Mouse (Mus musculus): ENCODE results near the gene Cdk5. TPM values are rescaled to one million over a fixed set of nuclear protein-coding genes. Genes with fewer than 3 reads are reported as not detected.

Gene Cdk5
- 100 to 1,000 TPM; 122 to 132 TPM for total RNA-seq (2021)

GRCm38 (mm10) chr5:24423129-24424003 is at the start of gene Cdk5, which contains the start of gene Slc4a2:
TSS of gene Cdk5 (minus strand) at chr5:24423530.
TSS of gene Slc4a2 (plus strand) at chr5:24423837.
- intact Hi-C loops (cut with DNase I): no loop called here

GRCm38 (mm10) chr5:24470600-24470999 is 47.3 kb upstream of the Cdk5 start:
- intact Hi-C loops (cut with DNase I): no loop called here

More at GRCm38 (mm10) chr5:24423129-24424003, at the start of gene Cdk5, which contains the start of gene Slc4a2:
- DNase-seq: peak; percentile 99

GRCm38 (mm10) chr5:24466762-24467161 is 43.4 kb upstream of the Cdk5 start:
- intact Hi-C loops (cut with DNase I): no loop called here
- DNase-seq: no peak

More at GRCm38 (mm10) chr5:24470600-24470999, 47.3 kb upstream of the Cdk5 start:
- DNase-seq: peak; percentile 84

- intact Hi-C loops (cut with DNase I): no loop called here
Measured at GRCm38 (mm10) chr5:24455613-24456012, 32.3 kb upstream of the Cdk5 start.

GRCm38 (mm10) chr5:24455076-24455475 is 31.7 kb upstream of the Cdk5 start:
- DNase-seq: no peak
- intact Hi-C loops (cut with DNase I): no loop called here

More at GRCm38 (mm10) chr5:24455613-24456012, 32.3 kb upstream of the Cdk5 start:
- no peak for DNase-seq

- no peak for DNase-seq
- intact Hi-C loops (cut with DNase I): no loop called here
Measured at GRCm38 (mm10) chr5:24453985-24454303, 30.6 kb upstream of the Cdk5 start.

GRCm38 (mm10) chr5:24453283-24453984 is 30.1 kb upstream of the Cdk5 start:
- intact Hi-C loops (cut with DNase I): no loop called here
- peak; percentile 83 for DNase-seq

- DNase-seq: no peak
Measured at GRCm38 (mm10) chr5:24452691-24453233, 29.4 kb upstream of the Cdk5 start.

GRCm38 (mm10) chr5:24452030-24452690 is 28.8 kb upstream of the Cdk5 start, which contains the start of gene Agap3:
TSS of gene Agap3 (plus strand) at chr5:24452177.
- intact Hi-C loops (cut with DNase I): no loop called here
- DNase-seq: no peak

More at GRCm38 (mm10) chr5:24452691-24453233, 29.4 kb upstream of the Cdk5 start:
- intact Hi-C loops (cut with DNase I): no loop called here

- peak; percentile 93 for DNase-seq
- intact Hi-C loops (cut with DNase I): no loop called here
Measured at GRCm38 (mm10) chr5:24451264-24452029, 28.1 kb upstream of the Cdk5 start.

- intact Hi-C loops (cut with DNase I): no loop called here
- peak; percentile 75 for DNase-seq
Measured at GRCm38 (mm10) chr5:24447624-24448298, 24.4 kb upstream of the Cdk5 start, which contains the start of gene Tmub1. TSS of gene Tmub1 (minus strand) at chr5:24447854.

- no peak for DNase-seq
- intact Hi-C loops (cut with DNase I): no loop called here
Measured at GRCm38 (mm10) chr5:24446630-24447029, 23.3 kb upstream of the Cdk5 start.

GRCm38 (mm10) chr5:24445428-24446080 is 22.2 kb upstream of the Cdk5 start:
- intact Hi-C loops (cut with DNase I): no loop called here

GRCm38 (mm10) chr5:24444746-24445427 is 21.6 kb upstream of the Cdk5 start, which contains the start of gene Fastk:
TSS of gene Fastk (minus strand) at chr5:24445287.
- intact Hi-C loops (cut with DNase I): no loop called here
- DNase-seq: peak; percentile 95

More at GRCm38 (mm10) chr5:24445428-24446080, 22.2 kb upstream of the Cdk5 start:
- DNase-seq: no peak

- intact Hi-C loops (cut with DNase I): no loop called here
- DNase-seq: no peak
Measured at GRCm38 (mm10) chr5:24443927-24444326, 20.6 kb upstream of the Cdk5 start.

GRCm38 (mm10) chr5:24443204-24443603 is 19.9 kb upstream of the Cdk5 start:
- DNase-seq: no peak
- intact Hi-C loops (cut with DNase I): no loop called here

- DNase-seq: no peak
- intact Hi-C loops (cut with DNase I): no loop called here
Measured at GRCm38 (mm10) chr5:24442029-24442428, 18.7 kb upstream of the Cdk5 start.

GRCm38 (mm10) chr5:24441187-24441586 is 17.9 kb upstream of the Cdk5 start:
- no peak for DNase-seq
- intact Hi-C loops (cut with DNase I): no loop called here
